Mouse (Mus musculus) ES-CJ7 (cell line): ENCODE measurements around the gene Tspan14.
A peak's percentile ranks its signal among the peaks of the same experiment; 100 is the strongest.

Experiments used
- DNase-seq: peaks from one replicate; pipeline ENCODE4 v3.0.0; 2011; ENCODE audit warnings: low read depth, low spot score

Tspan14 gene

DNA sequence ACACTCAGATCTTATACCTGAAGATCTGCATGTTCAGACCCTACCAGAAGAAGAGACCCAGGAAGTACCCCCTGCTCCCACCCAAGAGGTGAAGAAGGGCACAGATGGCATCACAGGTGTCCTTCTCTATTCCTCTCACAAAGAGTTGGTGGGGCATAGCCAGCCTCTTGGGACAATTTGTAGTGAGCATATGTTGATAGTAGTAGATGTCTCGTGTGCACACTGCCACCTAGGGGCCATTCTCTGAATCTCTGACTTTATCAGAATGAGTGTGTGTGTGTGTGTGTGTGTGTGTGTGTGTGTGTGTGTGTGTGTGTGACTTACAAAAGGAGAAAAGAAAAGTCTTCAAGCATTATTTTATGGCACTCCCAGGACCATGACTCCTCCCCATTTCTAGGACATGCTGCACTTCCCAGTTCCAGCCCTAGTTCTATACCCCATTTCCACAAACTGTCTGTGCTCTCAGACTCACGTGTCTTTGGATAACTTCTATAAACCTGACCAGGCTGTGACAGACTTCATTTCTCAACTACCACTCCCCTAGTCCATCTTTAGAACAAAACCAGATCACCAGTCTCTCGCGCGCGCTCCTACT, 8.6 kb upstream of the Tspan14 start:
- peak; percentile 78 for DNase-seq

DNA sequence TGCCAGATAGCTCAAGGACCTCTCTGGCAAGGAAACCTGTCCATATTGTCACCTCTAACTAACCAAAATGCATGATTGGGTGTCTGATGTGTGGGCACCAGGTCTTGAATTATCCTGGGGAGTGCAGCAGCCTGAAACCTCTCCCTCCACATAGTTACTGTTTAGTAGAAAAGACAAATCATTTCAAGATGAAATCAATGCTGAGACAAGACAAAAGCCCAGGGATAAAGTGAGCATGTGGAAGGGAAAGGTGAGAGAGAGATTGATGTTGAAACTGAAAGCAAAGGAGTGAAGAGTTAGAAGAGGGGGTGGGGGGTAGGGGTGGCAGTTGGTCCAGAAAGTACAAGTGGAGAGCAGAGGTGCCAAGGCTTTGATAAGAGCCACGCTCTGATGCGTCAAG, 1.4 kb upstream of the Tspan14 start:
- DNase-seq: no peak

DNA sequence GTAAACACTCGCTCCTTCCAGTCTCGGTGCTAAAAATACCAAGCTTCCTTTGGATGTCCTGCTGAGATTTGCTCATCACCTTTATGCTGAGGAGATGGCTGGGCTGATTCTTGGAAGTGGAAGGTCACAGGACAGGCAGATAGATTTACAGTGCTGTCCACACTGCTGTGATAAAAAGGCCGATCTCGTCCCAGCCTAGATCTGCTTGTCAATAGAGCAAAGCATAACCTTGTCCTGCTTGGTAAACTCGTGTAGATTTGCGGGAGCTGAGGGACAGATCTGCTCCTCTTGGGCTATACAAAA, 942 bp upstream of the Tspan14 start:
- DNase-seq: peak; percentile 52

DNA sequence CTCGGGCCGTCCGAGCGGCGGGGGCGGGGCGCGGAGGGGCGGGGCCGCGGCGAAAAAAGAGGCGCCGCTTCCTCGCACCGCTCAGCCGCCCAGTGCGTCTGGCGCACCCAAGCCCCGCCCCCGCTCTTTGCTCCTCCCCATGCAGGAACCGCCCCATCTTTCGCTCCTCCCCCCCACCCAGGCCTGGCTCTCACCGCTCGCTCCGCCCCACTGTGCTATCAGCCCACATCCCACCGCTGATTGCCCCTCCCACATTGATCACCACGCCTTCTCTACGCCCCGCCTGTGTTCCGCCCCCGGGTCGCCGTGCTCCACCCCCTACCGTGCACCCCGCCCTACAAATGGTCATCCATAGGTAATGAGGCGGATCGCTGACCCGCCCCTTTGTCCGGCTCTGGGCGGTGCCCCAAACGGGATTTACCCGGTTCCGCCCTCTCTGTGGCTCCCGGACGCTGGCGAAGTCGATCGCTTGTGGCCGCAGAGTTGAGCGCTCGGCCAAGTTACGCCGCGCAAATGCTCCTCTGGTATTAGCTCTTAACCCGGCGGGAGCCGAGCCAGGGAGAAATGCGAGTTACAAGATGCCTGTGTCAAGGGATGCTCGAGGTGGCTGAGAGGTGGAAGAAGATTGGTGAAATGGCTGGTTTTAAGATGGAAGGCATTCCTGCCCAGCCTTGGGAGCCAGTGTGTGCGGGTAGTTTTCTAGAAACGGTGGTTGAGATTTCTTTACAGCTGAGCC, 423 bp upstream of the Tspan14 start:
- peak; percentile 98 for DNase-seq

DNA sequence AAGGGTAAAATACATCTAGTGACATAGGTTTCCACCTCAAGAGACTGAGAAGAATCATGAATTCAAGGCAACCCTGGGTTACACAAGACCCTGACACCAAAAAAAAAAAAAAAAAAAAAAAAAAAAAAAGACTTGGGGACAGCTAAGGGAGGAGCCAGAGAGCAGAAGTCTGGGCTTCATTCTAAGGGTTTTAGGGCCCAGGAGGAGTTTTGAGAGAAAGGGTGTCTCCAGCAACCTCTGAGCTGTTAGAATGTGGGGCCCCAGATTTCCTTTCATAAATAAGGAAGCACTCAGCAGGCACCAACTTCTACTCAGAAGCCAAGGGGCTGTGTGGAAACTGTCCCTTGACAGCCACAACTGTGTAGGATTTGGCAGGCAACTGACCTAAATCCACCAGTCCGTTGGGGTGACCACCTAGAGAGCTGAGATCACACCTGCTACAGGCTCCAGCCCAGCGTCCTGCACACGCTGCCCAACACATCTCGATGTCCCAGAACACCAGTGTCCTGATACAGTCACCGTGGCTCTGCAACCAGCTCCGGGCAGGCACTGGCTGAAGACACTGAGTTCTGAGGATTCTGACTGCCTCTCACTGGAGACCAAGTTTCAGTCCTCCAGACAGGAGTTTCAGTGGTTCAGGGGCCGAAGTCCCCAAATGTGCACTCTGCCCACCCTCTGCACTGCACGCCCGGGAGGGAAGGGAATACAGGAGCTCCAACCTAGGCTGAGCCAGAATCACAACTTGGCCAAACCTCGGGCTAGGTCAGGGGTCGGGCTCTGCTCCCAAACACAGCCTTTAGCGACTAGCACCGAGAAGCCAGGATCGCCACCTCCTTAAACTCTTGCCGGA, 875 bp downstream of the Tspan14 start:
- DNase-seq: no peak

DNA sequence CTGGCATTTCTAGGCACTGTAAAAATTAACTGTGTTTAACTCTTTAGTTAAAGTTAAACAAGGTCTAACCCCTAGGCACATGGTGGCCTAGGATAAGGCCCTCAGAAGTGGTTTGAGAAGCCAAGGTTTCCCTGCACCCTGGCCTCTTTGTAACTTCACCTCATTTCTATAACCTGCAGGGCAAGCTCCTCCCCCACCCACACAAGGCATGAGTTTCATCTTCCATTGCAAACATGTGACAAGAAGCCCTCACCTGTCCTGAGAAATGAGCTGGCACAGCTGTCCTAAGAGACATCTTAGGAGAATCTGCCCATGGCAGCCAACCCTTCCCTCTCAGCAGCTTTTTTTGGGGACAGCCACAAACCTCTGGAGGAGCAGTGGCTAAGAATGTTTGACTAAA, 1.7 kb downstream of the Tspan14 start:
- no peak for DNase-seq

DNA sequence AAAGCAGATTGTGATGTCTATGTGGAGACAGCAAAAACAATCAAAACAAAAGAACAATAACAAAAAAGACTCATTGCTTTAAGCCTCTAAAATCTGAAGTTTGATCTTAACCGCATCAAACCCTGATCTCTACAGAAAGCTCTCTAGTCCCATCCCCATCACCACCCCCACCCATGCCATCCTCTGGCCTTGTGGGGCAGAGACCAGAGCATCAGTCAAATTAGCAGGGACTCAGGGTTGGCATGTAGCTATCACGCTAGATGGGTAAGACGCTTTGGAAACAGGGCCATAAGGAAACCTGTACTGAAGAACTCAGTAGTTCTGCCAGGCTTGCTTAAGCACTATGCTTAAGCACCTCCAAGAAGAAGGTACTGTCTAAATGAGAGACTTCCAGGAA, 2.4 kb downstream of the Tspan14 start:
- DNase-seq: no peak

DNA sequence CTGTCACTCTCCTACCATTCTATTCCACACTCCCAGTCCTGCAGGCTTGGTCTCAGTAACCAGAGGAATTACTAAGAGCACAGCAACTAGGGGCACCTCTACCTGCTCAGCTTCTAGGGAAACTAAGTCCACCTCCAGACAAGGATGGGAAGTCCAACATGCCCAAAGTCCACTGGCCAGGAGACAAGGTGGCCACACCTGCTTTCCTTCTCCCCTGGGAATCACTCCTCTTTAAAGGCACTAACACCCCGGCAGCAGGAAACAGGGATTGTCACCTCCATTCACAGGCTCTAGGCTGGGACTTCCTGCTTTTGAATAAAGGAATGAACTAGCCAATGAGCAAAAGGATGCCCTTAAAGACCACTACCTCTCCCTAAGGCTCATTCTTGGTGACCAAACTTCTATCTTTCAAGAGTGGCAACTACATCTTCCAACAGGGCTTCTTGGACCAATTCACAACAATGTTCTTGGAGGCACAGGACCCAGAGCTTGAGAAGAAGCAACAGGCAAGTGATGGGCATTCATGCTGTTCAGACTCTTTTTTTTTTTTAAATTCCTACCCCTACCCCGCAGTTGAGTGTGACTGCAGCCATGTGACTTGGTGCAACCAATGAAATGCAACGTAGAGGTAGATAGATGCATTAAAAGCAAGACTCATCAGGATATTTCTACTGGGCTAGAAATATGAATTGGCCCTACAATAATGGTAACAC, 3.0 kb downstream of the Tspan14 start:
- no peak for DNase-seq

DNA sequence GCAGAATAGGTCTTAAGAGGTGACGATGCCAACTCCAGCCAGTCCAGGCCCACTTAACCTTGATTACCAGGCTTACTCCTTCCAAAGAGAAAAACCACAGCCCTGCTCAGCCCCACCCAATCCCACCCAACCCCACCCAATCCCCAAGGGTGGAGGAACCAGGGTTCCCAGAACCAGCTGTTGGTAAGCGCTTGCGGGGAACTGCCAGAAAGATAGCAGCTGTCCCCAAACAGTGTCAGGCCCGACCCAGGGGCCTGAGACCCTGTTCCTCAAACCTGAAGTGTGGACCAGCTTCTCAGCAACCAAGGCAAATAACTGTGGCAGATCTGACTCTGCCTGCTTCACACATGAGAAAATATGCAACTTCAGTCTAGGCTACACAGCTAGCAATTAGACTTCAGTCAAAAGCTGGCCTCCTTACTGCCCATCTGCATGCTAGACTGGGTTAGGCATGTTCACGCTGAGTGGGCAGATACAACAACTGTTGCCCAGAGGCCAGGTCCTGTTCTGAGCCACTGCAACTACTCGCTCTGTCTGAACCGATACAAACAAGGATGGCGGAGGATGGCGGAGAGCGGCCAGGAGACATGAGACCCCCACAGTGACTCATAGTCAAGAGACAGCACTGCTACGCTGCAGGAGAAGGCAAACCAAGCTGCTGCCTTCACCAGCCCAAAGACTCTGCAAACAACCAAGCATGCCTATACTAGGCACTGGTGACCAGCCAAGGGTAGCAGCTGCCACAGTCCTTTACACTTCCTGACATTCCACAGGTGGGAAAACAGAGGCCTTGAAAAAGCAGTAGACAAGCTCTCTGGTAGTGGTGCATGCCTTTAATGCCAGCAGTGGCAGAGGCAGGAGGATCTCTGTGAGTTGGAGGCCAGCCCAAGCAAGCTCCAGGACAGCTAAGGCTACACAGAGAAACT, 4.0 kb downstream of the Tspan14 start:
- no peak for DNase-seq

DNA sequence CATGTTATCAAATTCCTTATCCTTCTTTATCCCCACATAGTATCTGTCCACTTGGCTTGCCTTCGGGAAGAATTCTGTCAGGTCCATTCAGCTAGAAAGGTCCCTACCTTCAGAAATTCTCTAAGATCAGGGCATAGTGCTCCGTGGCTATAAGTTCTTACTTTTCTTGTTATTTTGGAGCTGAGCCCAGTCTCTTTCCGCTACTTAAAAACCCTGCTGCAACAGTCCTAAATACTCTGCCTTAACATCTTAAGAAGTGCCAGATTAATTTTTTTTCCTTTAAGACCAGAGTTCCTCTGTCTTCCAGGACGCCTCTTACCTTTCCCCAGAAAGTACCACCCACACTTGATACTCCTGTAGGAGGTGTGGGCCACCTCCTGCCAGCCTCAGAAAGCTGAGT, 6.4 kb downstream of the Tspan14 start:
- no peak for DNase-seq

DNA sequence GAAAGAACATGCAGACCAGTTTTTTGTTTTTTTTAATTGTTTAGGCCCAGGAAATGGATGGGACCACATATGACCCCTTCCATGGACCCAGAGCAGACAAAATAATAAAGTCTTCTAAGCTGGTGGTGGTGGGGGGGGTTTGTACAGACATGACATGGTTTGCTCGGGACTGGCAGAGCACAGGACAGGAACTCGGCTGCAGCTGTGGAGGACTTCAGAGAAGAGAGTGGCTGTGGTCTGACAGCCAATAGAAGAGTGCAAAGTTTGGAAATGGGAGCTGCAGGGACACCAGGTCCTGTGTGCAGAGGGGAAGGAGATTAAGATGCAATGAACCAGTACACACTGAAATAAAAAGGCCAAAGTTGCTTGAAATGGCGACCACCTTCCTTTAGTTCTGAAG, 7.0 kb downstream of the Tspan14 start:
- no peak for DNase-seq

DNA sequence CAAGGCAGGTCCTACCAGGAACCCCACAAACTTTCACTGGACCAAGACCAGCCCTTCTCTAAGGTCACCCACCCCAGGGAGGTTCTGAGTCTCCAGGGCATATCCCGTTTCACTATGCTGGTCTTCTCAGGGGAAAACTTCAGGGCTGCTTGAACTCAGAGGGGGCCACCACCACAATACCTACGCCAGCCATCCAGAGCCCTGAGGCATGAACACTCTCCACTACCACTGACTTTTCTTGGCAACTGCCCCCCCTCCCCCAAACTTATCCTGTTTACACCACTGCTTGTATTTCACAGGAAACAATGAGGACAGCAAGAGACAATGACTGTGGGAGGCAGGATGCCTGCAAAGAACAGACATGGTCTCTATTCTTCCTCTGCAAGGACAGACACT, 7.6 kb downstream of the Tspan14 start:
- no peak for DNase-seq

DNA sequence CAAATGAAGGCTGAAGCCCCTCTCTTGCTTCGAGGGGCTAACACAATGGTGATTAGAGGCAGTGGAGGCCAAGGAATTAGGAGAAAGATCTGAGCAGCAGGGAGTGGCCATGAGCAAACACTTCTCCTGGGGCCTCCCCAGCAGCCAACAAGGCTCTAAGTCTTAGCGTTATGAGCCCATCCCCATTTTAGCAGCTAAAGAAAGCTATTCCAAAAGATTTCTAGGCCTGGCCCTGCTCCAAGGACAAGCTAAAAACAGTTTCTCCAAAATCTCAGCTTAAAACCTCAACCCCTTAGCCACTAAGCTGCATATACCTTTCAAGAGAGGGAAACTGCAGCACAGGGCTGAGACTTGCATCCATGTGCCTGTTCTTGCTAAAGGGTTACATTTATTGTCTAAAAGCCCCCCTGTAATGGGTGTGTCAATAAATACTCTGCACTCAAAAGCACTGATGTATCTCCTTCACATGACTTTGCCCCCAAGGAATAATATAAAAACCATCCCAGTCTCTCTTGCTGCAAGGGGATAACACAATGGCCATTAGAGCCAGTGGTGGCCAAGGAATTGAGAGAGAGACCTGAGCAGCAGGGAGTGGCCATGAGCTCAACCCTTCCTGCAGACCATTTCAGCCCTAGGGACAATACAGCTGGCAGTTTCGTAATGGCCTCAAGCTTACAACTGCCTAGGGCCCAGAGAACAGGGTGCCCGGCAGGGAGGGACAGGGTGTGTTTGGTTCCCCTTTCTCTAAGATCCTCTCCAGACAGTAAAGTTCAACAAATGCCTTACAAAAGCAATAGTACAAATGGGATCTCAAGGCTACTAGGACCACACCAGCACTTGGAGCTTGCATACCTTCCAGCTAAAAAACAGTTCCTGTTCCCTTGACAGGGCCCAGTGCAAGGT, 8.3 kb downstream of the Tspan14 start:
- no peak for DNase-seq

DNA sequence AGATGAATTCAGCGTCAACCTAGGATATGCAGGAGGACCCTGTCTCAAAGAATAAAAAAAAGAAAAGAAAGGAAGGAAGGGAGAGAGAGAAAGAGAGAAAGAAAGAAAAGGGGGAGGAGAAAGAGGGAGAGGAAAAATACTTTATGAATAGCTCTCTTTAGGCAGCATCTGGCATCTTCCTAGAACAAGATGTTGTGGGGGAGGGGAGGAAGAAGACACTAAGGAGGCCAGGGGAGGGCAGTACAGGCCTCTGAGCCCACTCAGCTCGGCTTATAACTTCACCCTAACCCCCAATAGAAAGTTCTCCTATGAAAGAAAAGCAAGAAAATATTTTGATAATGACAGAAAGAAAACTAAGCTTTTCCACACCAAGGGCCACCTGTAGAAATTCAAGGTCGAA, 9.0 kb downstream of the Tspan14 start:
- no peak for DNase-seq

DNA sequence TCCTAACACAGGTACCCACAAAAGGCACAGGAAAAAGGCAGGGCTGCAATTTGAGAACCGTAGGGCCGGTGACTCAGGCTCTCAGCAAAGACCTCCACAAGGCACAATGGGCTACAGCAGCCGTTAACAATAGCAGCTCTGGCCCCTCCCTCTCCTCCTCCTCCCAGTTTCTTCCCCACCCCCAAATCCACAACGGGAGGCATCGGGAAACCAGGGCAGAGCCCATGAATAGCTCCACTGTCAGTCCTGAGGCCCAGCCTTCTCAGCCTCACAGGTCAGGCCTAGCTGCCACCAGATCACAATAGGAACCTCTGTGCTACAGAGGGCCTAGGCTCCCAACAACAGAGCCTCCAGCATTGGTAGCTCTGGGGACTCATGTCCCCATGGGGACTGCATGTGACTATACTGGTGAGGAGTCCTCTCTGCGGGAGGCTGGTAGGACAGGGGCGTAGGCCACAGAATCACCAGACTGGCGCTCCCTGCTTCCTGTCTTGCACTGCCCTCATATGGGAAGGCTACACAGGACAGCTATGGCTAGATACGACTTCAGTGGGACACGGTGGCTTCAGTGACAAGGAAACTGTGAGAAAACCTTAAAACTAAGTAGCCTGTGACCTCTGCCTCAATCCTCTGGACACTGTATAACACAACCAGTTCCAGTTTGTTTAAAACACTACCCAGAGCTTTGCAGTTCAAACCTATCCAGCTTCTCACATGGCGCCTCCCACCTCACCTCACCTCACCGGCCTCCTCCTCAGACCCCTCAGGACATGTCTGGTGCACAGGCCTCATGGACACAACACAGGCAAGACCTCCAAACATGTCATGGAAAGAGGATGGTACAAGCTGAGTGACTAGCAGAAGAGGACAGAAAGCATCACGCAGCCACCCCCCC, 10.1 kb downstream of the Tspan14 start:
- peak; percentile 95 for DNase-seq

DNA sequence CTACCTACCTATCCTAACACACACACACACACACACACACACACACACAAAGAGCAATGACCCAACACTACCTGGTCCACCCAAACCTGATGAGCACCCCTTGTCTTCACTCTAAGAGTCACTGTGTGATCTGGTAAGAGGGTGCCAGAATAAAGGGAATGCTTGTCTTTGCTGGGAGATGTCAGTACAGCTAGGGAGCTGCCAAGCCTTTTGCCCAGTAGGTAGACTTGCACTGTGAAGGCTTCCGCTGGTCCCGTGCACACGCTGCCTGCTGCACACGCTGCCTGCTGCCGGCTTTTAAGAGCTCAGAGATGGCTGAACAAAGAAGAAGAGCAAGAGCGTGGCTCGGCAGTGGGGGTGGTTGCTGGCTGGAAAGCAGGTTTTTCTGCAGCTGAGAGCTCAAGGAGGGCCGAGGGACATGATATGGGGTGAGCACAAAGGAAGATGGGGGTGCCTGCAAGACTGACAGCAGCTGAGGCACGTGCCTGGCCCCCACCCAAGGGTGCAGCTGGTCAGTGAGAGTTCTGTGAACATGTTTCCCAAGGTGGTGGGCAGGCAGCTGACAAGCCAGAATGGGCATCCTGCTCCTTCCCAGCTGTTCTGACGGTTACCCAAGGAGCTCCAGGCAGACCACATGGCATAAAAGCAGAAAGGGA, 10.9 kb downstream of the Tspan14 start:
- DNase-seq: no peak

DNA sequence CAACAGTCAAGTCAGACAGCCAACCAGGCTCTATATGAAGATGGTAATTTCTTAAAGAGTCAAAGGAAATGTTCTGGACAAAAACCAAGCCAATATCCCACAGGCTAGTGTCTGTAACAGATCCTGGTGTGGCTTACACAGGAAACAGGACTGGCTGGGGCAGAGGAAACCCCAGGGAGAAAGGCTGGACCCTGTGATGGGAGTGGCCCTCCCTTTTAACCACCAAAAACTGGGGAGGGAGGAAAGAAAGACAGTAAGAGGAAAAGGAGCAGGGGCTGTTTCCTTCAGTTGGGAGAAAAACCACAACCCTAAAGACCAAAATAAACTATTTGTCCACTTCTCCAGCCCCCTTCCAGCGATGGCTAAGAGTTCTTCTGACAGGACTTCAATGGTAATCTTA, 11.5 kb downstream of the Tspan14 start:
- DNase-seq: no peak

DNA sequence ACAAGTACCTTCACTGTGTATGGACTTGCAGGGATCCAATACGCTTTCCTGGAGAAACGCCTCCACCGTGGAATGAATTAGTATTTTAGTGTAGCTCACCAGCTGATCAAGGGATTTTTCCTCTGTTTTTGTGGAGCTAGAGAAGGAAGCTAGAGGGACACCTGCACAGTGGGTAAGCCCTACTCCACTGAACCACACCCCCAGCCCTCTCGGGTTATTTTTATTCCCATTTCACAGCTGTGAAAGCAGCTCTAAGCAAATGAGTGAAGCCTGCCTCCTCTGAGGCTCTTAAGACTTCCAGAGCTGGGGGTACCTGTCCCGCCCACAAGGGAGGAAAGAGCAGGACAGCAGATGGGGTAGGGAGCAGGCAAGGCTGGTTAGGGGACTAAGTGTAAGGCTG, 13.2 kb downstream of the Tspan14 start:
- DNase-seq: no peak

DNA sequence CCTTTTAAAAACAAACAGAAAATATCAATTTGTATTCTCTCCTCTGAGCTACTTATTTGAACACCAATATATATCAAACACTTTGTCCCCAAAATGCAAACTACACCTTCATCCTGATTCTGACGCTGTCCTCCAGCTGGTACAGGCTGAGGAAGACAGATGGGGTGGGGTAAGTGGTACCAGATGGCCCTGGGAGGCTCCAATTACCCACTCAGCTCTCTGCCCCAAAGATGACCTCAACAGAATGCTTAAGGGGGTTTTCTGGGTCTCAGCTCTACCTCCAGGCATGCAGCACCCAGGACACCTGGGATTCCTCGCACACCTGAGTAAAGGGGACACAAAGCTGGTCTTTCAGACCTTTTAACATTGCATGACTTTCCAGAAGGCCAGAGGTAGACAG, 13.9 kb downstream of the Tspan14 start:
- no peak for DNase-seq
